Mouse (Mus musculus) heart, embryonic 16.5 days (tissue): Measurements from ENCODE around the gene Atp8a1. TPM values are rescaled to one million over a fixed set of nuclear protein-coding genes. Genes with fewer than 3 reads are reported as not detected.

ENCODE experiments used
- ATAC-seq: fragments of 200-750 bp; cut with Nextera tagmentation; replicated peaks from 2 replicates; pipeline ENCODE4 v1.8.0; 2017; ENCODE audit warnings: moderate number of reproducible peaks; ENCODE audit not compliant: insufficient read depth, low FRiP score; ENCODE audit errors: extremely low read depth
- H3K27ac ChIP-seq: fragments of 300-500 bp; sonication (generic); 2 replicates; pipeline ENCODE4 v1.5.1; 2014; ENCODE audit warnings: mild to moderate bottlenecking, low read length, control low read depth, moderate library complexity
- H3K27me3 ChIP-seq: fragments of 300-500 bp; sonication (generic); 2 replicates; pipeline ENCODE4 v1.6.1; 2014; ENCODE audit warnings: low read length, mixed read lengths; ENCODE audit not compliant: control insufficient read depth, insufficient read depth
- H3K36me3 ChIP-seq: fragments of 300-500 bp; sonication (generic); 2 replicates; pipeline ENCODE4 v1.6.1; 2014; ENCODE audit not compliant: control insufficient read depth, insufficient read depth
- H3K4me1 ChIP-seq: fragments of 300-500 bp; sonication (generic); 2 replicates; pipeline ENCODE4 v1.6.1; 2014; ENCODE audit warnings: low read length, mixed read lengths; ENCODE audit not compliant: control insufficient read depth, insufficient read depth
- H3K4me2 ChIP-seq: fragments of 300-500 bp; sonication (generic); 2 replicates; pipeline ENCODE4 v1.6.1; 2014; ENCODE audit warnings: low read depth, mild to moderate bottlenecking, control low read depth, low read length
- H3K4me3 ChIP-seq: fragments of 300-500 bp; sonication (generic); 2 replicates; pipeline ENCODE4 v1.5.1; 2014; ENCODE audit warnings: mild to moderate bottlenecking, control low read depth, low read length
- H3K9ac ChIP-seq: fragments of 300-500 bp; sonication (generic); 2 replicates; pipeline ENCODE4 v1.6.1; 2014; ENCODE audit warnings: low read length, control low read depth
- H3K9me3 ChIP-seq: fragments of 300-500 bp; sonication (generic); replicated peaks from 2 replicates; pipeline ENCODE4 v1.6.1; 2016; ENCODE audit warnings: low read length; ENCODE audit not compliant: control insufficient read depth
- WGBS: fragments of 180-500 bp; shearing (Covaris S2); extraction: QIAGEN DNeasy Blood & Tissue Kit; methylation state at CpG from one replicate; pipeline ENCODE4 v1.1.7; 2014; 5-methylcytosine and 5-hydroxymethylcytosine counted together
- polyA plus RNA-seq: library from polyadenylated mRNA; unstranded; fragments of >200 nt; fragmentation: Nextera tagmentation; extraction: Ambion mirVana; gene quantifications from 2 replicates; pipeline ENCODE4 v1.2.1, GENCODE M21; 2015

Gene Atp8a1
- polyA plus RNA-seq, 1 experiment from 2014 or later = 10.5 TPM

DNA sequence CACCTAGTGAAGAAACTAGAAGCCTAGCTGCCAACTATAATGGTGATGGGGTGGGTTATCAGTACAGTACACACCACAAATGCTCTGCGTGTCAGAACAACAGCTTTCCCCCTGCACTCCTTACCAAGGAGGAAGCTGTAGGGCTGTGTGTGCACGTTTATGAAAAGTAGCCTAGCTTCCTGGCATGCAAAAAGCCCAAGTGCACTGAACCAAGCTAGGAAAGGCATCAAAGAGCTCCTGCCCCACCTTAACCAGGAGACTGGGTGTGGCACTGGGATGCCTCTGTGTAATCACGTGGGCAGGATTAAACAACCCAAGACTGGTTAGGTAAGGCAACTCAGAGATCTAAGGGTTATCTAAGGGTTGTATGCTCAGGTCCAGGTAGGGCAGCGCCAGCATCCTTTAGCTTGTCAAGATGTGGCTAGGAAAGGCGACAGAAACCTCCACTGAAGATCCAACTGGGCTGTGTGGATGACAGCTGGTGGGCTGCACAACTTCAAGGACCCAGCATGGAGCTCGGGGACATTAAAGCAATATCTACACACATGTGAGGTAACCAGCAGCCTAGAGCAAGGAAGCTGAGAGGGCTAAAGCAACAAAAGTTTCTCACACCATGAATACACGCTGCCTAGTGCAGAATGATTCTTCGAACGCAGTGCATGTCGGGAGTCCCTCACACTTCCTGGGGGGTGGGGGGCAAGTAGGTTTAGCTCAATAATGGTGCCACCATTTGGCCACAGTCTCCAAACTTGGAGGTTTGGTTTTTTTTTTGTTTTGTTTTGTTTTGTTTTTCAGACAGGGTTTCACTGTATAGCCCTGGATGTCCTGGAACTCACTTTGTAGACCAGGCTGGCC is 15.7 kb downstream of the Atp8a1 start:
- H3K4me3 ChIP-seq = no peak overlapping the region
- 68% methylated on average over 10 of the region's 10 CpGs for WGBS
- no peak overlapping the region for H3K4me2 ChIP-seq
- no peaks in the 10 kb centered on the region for H3K9me3 ChIP-seq
- H3K27ac ChIP-seq = no peak overlapping the region
- H3K4me1 ChIP-seq = no peaks in the 10 kb centered on the region
- H3K9ac ChIP-seq = no peak overlapping the region
- no peaks in the 10 kb centered on the region for H3K36me3 ChIP-seq
- no peaks in the 10 kb centered on the region for H3K27me3 ChIP-seq
- ATAC-seq = no peak

DNA sequence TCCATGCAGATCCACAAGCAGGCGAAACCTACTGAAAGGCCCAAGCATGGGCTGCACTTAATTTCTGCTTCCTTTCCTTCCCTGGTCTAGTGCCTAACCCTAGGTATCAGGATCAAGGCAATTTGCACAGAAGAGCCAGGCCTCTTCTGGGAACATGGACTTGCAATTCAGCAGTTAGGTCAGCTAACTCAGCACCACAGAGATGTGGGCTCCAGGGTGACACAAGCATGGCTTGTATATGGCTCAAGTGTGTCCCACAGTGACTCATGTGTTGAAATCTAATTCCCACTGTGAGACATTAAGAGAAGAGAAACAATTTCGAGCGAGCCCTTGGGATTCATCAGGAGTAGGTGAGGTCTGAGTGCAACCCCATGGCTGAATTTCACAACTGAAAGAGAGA is 18.9 kb downstream of the Atp8a1 start:
- Histone ChIP-seq H3K4me3 (no peak overlapping the region), H3K27me3 (no peaks in the 10 kb centered on the region), H3K9me3 (no peaks in the 10 kb centered on the region), H3K4me2 (no peak overlapping the region), H3K4me1 (no peaks in the 10 kb centered on the region), H3K27ac (no peak overlapping the region), H3K36me3 (no peaks in the 10 kb centered on the region), H3K9ac (no peak overlapping the region)
- ATAC-seq = no peak
- WGBS = 85% methylated on average over 3 of the region's 3 CpGs

DNA sequence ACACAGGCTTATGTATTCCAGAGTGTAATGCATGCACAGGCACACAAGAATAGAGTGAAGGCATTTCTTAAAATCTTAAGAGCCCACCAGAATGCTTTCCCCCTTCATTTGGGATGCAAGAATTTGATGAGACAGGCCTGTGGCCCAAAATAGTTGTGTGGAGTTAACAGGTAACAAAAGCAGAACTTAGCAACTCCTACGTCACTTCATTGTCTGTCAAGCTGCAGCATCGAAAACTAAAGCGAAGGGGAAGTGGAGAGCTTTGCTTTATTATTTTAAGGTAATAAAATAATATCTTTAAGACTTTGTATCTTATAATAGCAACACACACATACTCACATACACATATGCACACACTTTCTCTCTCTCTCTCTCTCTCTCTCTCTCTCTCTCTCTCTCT is 20.3 kb downstream of the Atp8a1 start:
- ATAC-seq = no peak
- no peaks in the 10 kb centered on the region for H3K9me3 ChIP-seq
- H3K27ac ChIP-seq = no peak overlapping the region
- no peak overlapping the region for H3K4me2 ChIP-seq
- 83% methylated on average over 3 of the region's 3 CpGs for WGBS
- no peak overlapping the region for H3K4me3 ChIP-seq
- peaks cover 5% of the 10 kb centered on the region for H3K4me1 ChIP-seq
- H3K36me3 ChIP-seq = no peaks in the 10 kb centered on the region
- no peak overlapping the region for H3K9ac ChIP-seq
- H3K27me3 ChIP-seq = no peaks in the 10 kb centered on the region

DNA sequence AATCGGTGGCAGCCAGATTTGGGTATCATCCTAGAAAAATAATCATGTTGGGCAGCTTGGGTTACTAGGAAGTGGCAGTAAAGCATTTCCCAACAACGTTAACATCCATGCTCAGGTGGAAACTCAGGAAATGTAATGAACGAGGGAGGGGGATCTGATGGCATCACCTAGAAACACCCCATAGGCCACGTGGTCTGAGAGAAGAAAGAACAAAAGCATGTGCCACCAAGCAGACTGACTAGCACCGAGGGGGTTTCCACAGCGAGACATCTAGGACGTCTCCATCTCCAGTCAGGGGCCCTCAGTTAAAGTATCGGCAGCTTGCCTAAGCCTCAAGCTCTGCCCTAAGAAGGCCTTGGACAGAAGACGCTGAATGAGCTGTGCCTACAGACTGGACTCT is 21.0 kb downstream of the Atp8a1 start:
- Histone ChIP-seq H3K4me3 (no peak overlapping the region), H3K9ac (no peak overlapping the region), H3K27ac (no peak overlapping the region), H3K27me3 (no peaks in the 10 kb centered on the region), H3K4me2 (no peak overlapping the region), H3K36me3 (no peaks in the 10 kb centered on the region), H3K4me1 (peaks cover 9% of the 10 kb centered on the region), H3K9me3 (no peaks in the 10 kb centered on the region)
- no peak for ATAC-seq
- WGBS = 79% methylated on average over 9 of the region's 9 CpGs

DNA sequence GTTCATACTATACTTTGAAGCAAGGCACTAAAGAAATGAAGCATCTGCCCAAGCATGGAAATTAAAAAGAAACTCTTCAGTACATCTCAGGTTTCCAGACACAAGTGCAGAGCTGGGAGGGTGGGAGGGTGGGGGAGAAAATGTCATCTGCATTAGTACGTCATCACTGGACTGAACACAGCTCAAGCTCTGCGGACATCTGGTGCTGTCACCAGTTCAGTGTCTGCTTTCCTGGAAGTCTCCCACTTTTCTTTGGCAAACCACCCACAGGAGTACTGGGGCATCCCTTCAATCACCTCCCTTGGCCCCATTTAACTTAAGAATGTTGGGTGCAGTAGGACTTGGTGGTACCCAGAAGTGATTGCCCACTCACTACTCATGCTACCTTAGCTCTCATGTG is 22.6 kb downstream of the Atp8a1 start:
- Histone ChIP-seq H3K4me2 (no peak overlapping the region), H3K4me1 (peaks cover 13% of the 10 kb centered on the region), H3K27me3 (no peaks in the 10 kb centered on the region), H3K27ac (no peak overlapping the region), H3K4me3 (no peak overlapping the region), H3K9me3 (no peaks in the 10 kb centered on the region), H3K9ac (no peak overlapping the region), H3K36me3 (no peaks in the 10 kb centered on the region)
- 70% methylated on average over 2 of the region's 2 CpGs for WGBS
- no peak for ATAC-seq

DNA sequence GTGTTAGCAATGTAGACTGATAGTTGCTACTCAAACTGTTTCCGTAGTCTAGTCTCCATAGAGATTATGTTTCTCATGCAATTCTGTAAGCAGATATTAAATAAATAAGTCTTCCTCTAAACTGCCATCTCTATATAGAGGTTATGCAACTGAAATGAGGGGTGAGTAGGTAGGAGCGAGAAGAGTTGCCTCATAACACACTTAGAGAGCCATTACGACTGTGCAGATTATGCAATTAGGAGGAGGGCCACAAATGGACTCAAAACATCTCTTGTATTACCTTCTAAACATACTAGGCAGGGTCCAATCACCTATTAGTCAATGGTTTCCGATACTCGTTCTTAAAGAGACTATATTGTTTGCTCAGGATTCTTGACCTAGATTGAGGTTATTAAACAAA is 23.5 kb downstream of the Atp8a1 start:
- no peak overlapping the region for H3K4me3 ChIP-seq
- no peaks in the 10 kb centered on the region for H3K9me3 ChIP-seq
- peaks cover 13% of the 10 kb centered on the region for H3K4me1 ChIP-seq
- no peak for ATAC-seq
- no peaks in the 10 kb centered on the region for H3K27me3 ChIP-seq
- H3K4me2 ChIP-seq = no peak overlapping the region
- H3K9ac ChIP-seq = no peak overlapping the region
- WGBS = 86% methylated on average over 5 of the region's 5 CpGs
- no peak overlapping the region for H3K27ac ChIP-seq
- no peaks in the 10 kb centered on the region for H3K36me3 ChIP-seq

DNA sequence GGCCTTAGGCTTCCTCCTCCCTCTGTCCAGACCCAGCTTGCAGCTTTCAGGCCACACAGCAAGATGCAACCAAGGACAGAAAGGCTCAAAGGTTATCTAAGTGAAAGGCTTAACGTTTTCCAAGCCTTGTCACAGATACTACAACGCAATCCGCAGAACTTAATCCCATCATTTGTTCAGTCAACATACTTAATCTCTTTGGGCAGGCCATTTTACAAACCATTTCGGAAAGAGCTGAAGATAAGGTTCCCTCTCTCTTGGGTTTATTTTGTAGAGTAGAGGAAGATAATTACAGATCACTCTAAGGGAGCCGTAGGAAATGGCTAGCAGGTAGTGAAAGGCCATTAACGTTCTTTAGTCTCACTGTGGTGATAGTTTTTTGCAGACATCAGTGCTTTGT is 24.6 kb downstream of the Atp8a1 start:
- Histone ChIP-seq H3K9me3 (no peaks in the 10 kb centered on the region), H3K27me3 (no peaks in the 10 kb centered on the region), H3K4me2 (no peak overlapping the region), H3K9ac (no peak overlapping the region), H3K27ac (peak overlapping the region; percentile 69), H3K4me1 (peaks cover 13% of the 10 kb centered on the region), H3K36me3 (no peaks in the 10 kb centered on the region), H3K4me3 (no peak overlapping the region)
- no peak for ATAC-seq
- WGBS = 49% methylated on average over 6 of the region's 6 CpGs

DNA sequence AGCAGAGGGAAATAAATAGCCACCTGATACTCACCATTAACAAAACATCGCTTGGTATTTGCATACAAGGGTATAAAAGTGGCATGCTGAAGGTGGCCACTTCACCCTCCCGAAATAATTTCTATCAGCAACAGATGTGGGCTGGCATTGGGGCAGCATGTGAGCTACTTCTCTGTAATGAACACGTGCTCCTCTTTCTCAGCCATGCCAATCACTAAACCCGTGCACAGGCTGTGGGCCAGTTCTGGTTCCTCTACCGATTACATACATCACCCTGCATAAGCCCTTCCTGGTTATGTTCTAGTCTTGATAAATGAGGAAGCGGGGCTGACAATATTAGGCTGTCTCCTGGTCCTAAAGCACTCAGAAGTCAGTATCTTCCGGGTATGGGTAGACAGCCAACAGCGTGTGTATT is 25.2 kb downstream of the Atp8a1 start:
- H3K27ac ChIP-seq = peak overlapping the region; percentile 69
- H3K27me3 ChIP-seq = no peaks in the 10 kb centered on the region
- peak overlapping the region; percentile 12 for H3K4me2 ChIP-seq
- 53% methylated on average over 8 of the region's 8 CpGs for WGBS
- H3K4me1 ChIP-seq = peaks cover 13% of the 10 kb centered on the region
- no peaks in the 10 kb centered on the region for H3K36me3 ChIP-seq
- no peaks in the 10 kb centered on the region for H3K9me3 ChIP-seq
- no peak overlapping the region for H3K4me3 ChIP-seq
- no peak overlapping the region; the same call in none of the 2 replicates for H3K9ac ChIP-seq
- peak; percentile 82 for ATAC-seq

DNA sequence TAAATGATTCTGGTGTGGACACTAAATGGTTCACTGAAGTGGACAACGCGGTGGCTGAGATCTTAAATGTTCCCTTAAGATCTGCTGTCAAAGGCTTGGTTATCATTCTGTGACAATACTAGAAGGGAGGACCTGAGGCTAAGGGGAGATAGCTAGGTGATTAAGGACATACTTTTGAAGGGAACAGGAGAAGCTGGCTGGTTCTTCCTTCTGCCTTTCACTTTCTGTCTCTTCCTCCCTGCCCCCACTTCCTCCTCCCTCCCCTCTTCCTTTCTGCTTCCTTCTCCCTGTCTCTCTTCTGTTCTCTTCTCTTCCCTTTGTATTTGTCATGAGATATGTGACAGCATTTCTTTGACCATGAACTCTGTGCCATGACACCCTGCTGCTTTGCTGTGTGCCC is 26.0 kb downstream of the Atp8a1 start:
- Histone ChIP-seq H3K9me3 (no peaks in the 10 kb centered on the region), H3K4me2 (no peak overlapping the region), H3K36me3 (no peaks in the 10 kb centered on the region), H3K9ac (no peak overlapping the region), H3K27ac (no peak overlapping the region), H3K27me3 (no peaks in the 10 kb centered on the region), H3K4me1 (peaks cover 13% of the 10 kb centered on the region), H3K4me3 (no peak overlapping the region)
- WGBS = 70% methylated on average over 2 of the region's 2 CpGs
- no peak for ATAC-seq
